Mouse (Mus musculus) olfactory bulb, adult 2 months (tissue): Measurements from ENCODE around the gene Foxf1. TPM values are rescaled to one million over a fixed set of nuclear protein-coding genes. Genes with fewer than 3 reads are reported as not detected.

ENCODE experiments used
- H3K27ac ChIP-seq: fragments of 200-500 bp; 2 replicates; pipeline ENCODE4 v1.5.1; 2012; ENCODE audit warnings: low read depth, low read length; ENCODE audit not compliant: insufficient read depth
- H3K4me1 ChIP-seq: fragments of 200-500 bp; 2 replicates; pipeline ENCODE4 v1.6.1; 2012; ENCODE audit warnings: low read length; ENCODE audit not compliant: control insufficient read depth, insufficient read depth
- H3K4me3 ChIP-seq: fragments of 200-500 bp; 2 replicates; pipeline ENCODE4 v1.5.1; 2012; ENCODE audit warnings: mild to moderate bottlenecking, low read depth, low read length, moderate library complexity; ENCODE audit not compliant: insufficient read depth
- CTCF ChIP-seq: fragments of 200-500 bp; IDR thresholded peaks from 2 replicates; pipeline ENCODE4 v1.5.1; 2012; ENCODE audit warnings: low read depth, mild to moderate bottlenecking, low read length, moderate library complexity; ENCODE audit not compliant: insufficient read depth
- POLR2A ChIP-seq: fragments of 200-500 bp; IDR thresholded peaks from 2 replicates; pipeline ENCODE4 v1.6.1; 2012; ENCODE audit warnings: mild to moderate bottlenecking, low read depth, low read length, moderate library complexity; ENCODE audit not compliant: insufficient read depth
- WGBS: fragments of 180-500 bp; shearing (Covaris S2); methylation state at CpG from one replicate; pipeline ENCODE4 v1.1.7; 2018; 5-methylcytosine and 5-hydroxymethylcytosine counted together
- polyA plus RNA-seq: library from polyadenylated mRNA; stranded (reverse); fragments of >200 nt; gene quantifications from 2 replicates; pipeline ENCODE4 v1.2.4, GENCODE M21; 2012; ENCODE audit warnings: low replicate concordance; ENCODE audit not compliant: missing spikeins, insufficient read depth, insufficient read length

Gene Foxf1
- polyA plus RNA-seq, 1 experiment, result not detected

DNA sequence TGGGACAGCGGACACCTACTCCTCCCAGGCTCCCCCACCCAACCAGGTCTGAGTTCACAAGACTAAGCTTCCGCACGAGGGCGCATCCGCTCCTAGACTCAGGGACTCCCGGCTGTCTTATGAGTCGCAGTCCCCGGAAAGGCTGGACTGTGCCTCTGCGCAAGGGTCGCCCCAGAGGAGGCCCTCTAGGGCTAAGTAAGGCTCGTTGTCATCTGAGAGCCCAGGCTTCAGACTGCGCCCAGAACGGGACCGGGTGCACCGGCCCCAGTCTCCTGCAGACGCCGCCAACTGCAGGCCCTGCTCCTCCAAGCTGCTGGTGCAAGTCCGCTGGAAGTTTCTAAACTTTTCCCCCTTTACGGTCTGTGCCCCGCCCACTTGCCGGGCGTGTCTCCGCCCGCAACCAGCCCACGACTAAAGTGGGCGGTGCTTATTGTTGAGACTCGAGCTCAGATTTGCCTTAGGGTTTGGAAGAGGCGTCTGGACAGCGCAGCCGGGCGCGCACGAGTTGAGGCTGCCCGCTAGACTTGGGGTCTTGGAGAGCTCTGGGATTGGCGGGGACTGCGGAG lies 41.2 kb downstream of the Foxf1 start:
- Histone ChIP-seq H3K27ac (no peak overlapping the region), H3K4me1 (peaks cover 12% of the 10 kb centered on the region), H3K4me3 (no peak overlapping the region)
- TF ChIP-seq CTCF (no peak), POLR2A (no peak)
- 2% methylated on average over 36 of the region's 36 CpGs for WGBS

GRCm38 (mm10) chr8:121126191-121126590 lies 42.0 kb downstream of the Foxf1 start:
- 12% methylated on average over 6 of the region's 6 CpGs for WGBS
- H3K27ac ChIP-seq, result no peak overlapping the region
- TF ChIP-seq CTCF (no peak), POLR2A (no peak)
- H3K4me3 ChIP-seq, result no peak overlapping the region
- H3K4me1 ChIP-seq, result peaks cover 12% of the 10 kb centered on the region

GRCm38 (mm10) chr8:121126694-121127093 lies 42.5 kb downstream of the Foxf1 start:
- H3K4me3 ChIP-seq, result no peak overlapping the region
- TF ChIP-seq CTCF, result no peak
- no peak for TF ChIP-seq POLR2A
- WGBS, result 6% methylated on average over 6 of the region's 6 CpGs
- H3K4me1 ChIP-seq, result peaks cover 12% of the 10 kb centered on the region
- no peak overlapping the region for H3K27ac ChIP-seq

GRCm38 (mm10) chr8:121127291-121127701 lies 43.1 kb downstream of the Foxf1 start:
- WGBS, result 8% methylated on average over 11 of the region's 11 CpGs
- no peak for TF ChIP-seq CTCF
- no peak for TF ChIP-seq POLR2A
- Histone ChIP-seq H3K4me3 (no peak overlapping the region), H3K4me1 (peaks cover 12% of the 10 kb centered on the region), H3K27ac (no peak overlapping the region)

GRCm38 (mm10) chr8:121127756-121128375 lies 43.7 kb downstream of the Foxf1 start, which contains the start of gene Foxl1:
Gene Foxl1 (plus strand): TSS chr8:121127940.
- Histone ChIP-seq H3K27ac (no peak within 1 kb of the TSS), H3K4me3 (no peak within 1 kb of the TSS), H3K4me1 (peaks cover 12% of the 10 kb centered on the region)
- TF ChIP-seq CTCF (no peak), POLR2A (no peak)
- WGBS, result 2% methylated on average over 43 of the region's 43 CpGs

- Histone ChIP-seq H3K4me3 (no peak overlapping the region), H3K27ac (no peak overlapping the region), H3K4me1 (peaks cover 12% of the 10 kb centered on the region)
- TF ChIP-seq POLR2A (no peak), CTCF (no peak)
- WGBS, result 5% methylated on average over 55 of the region's 55 CpGs
Observed at GRCm38 (mm10) chr8:121128531-121129264, 44.5 kb downstream of the Foxf1 start.

GRCm38 (mm10) chr8:121129265-121129940 lies 45.2 kb downstream of the Foxf1 start:
- H3K4me3 ChIP-seq, result no peak overlapping the region
- TF ChIP-seq POLR2A, result no peak
- no peak for TF ChIP-seq CTCF
- no peak overlapping the region for H3K27ac ChIP-seq
- WGBS, result 27% methylated on average over 16 of the region's 16 CpGs
- peaks cover 12% of the 10 kb centered on the region for H3K4me1 ChIP-seq

DNA sequence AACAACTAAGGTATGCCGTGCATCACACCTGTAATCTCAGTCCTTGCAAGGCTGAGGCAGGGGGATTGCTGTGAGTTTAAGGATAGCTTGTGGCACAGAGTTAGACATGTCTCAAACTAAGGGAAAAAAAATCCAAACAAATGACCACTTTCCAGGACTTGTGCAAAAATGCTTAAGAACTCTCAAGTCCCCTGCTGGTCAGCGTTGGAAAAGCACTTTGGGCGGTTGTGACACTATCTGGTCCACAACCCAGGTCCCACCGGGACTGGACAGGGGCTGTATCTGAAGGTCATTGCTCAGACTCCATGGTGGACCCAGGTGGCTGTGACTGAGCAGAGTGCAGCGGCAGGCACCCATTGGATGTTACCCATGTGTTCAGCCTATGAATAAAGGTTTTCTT lies 46.3 kb downstream of the Foxf1 start:
- 34% methylated on average over 5 of the region's 5 CpGs for WGBS
- H3K4me1 ChIP-seq, result peaks cover 12% of the 10 kb centered on the region
- no peak overlapping the region for H3K4me3 ChIP-seq
- TF ChIP-seq POLR2A, result no peak
- TF ChIP-seq CTCF, result no peak
- no peak overlapping the region for H3K27ac ChIP-seq

DNA sequence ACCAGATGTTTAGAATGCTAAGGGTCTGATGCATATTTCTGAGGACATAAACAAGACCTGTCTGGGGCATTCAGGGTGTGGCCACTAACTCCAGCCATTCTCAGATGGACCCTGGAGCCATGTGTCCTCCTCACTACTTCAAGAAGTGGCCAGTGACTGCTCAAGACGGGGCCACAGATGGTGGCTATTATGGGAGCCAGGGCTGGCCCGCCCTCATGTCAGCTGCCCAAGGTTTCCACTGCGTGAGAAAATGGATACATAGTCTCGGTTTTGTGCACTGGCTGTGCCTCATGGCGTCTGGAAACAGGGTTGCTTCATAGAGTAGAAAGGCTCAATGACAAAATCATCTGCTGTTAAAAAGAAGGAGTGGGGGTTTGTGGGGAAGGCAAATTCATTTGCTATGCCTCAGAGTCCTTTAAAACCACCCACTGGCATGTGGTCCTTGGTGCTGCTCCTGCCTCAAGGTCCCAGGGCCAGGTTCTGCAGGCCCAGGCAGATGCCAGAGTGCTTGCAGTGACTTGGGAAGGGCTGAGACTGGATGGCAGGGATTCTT lies 48.9 kb downstream of the Foxf1 start:
- WGBS, result 78% methylated on average over 5 of the region's 5 CpGs
- Histone ChIP-seq H3K4me3 (no peak overlapping the region), H3K27ac (no peak overlapping the region), H3K4me1 (peaks cover 8% of the 10 kb centered on the region)
- TF ChIP-seq POLR2A (no peak), CTCF (no peak)
